Mouse (Mus musculus): ENCODE data around the gene Nrarp. TPM values are rescaled to one million over a fixed set of nuclear protein-coding genes. Genes with fewer than 3 reads are reported as not detected.

Nrarp gene
- total RNA-seq, 2 experiments from 2014 or later: 10.2 to 18.4 TPM

DNA sequence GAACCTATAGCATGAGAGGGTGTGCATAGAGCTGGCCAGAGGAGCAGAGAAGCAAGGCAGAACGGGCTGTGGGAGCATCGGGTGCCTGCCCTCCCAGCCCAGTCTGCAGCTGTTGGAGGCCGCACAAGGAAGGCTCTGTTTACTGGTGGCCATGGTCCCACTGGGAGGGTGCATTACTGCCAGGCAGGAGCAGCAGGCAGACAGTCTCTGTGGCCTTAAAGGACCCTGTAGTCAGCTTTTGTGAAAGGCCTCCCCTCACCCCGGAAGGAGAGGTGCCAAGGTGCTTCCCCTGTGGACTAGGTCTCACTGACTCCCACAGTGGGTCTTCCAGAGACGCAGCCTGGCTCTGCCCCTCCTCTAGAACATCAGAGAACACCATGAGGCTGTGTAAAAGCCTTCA, 46.3 kb downstream of the Nrarp start:
- no peak for DNase-seq (ENCODE audit: low spot score in 2 of 2)

GRCm38 (mm10) chr2:25227406-25227805, 46.8 kb downstream of the Nrarp start:
- DNase-seq (ENCODE audit: low spot score in 2 of 2): no peak

- peak; percentile 62 to 78 for DNase-seq (ENCODE audit: low spot score in 2 of 2)
These were observed 47.9 kb downstream of the Nrarp start for GRCm38 (mm10) chr2:25228431-25228889.

GRCm38 (mm10) chr2:25228995-25229530, 48.5 kb downstream of the Nrarp start:
- DNase-seq (ENCODE audit: low spot score in 2 of 2): no peak

- DNase-seq (ENCODE audit: low spot score in 2 of 2): no peak
These were observed 49.0 kb downstream of the Nrarp start for GRCm38 (mm10) chr2:25229582-25229981.

DNA sequence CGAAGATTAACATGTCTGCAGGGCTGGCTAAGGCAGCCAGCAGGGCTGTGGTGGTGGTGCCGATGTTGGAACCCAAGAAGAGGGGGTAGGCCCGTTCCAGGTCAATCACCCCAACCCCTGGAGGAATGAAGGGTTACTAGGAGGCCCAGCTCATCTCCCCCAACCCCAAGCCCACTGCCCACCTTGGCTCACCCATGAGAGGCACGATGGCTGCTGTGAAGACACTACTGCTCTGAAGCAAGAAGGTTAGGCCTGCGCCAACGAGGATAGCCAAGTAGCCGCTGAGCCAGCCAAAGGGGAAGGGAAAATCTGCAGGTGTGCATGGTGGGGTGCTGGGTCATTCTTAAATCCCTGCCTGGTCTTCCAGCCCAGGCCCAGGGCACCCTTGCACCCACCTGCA, 50.0 kb downstream of the Nrarp start:
- DNase-seq (ENCODE audit: low spot score in 2 of 2): no peak

DNA sequence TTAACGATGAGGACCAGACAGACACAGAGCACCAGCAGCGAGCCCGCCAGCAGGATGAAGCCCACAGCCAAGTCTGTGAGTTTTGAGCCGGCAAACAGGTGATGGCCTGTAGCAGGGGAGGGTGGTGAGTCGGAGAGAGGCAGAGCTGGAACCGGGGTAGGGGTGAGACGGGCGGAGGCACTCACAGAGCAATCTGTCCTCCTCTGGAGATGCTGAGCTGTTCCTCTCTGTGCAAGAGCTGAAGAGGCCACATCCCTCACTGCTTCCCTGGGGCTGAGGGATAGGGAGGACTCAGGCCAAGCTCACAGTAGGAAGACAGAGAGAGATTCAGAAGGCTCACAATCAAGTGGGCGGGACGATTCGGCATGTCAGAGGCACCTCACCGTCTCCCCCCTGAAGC, 50.5 kb downstream of the Nrarp start:
- no peak for DNase-seq (ENCODE audit: low spot score in 2 of 2)

Other genes starting within 250 kb of the Nrarp start
- gene Arrdc1, start 245.5 kb upstream of the Nrarp start, total RNA-seq (2021): 10 to 100 TPM; 30.3 to 38.3 TPM
- gene Zmynd19, start 231.0 kb upstream of the Nrarp start, total RNA-seq (2021): 10 to 100 TPM; 28.5 to 28.9 TPM
- 10 to 100 TPM; 20.3 to 21.3 TPM for gene Dph7, start 218.4 kb upstream of the Nrarp start, total RNA-seq (2021)
- gene Mrpl41, start 205.7 kb upstream of the Nrarp start, total RNA-seq (2021): 10 to 100 TPM; 82.1 to 96.4 TPM
- gene Pnpla7, start 204.7 kb upstream of the Nrarp start, total RNA-seq (2021): 10 to 100 TPM; 50.8 to 54.4 TPM
- gene Nsmf, start 126.4 kb upstream of the Nrarp start, total RNA-seq (2021): 10 to 100 TPM; 78.9 to 80.1 TPM
- 1 to 10 TPM; 2.0 to 5.4 TPM for gene Entpd8, start 100.5 kb upstream of the Nrarp start, total RNA-seq (2021)
- under 1 TPM in 1 of 2 experiments, not detected in 1; 0.59 TPM for gene Noxa1, start 85.6 kb upstream of the Nrarp start, total RNA-seq (2021)
- 10 to 100 TPM; 23.1 to 24.3 TPM for gene Tor4a, start 16.1 kb downstream of the Nrarp start, total RNA-seq (2021)
- gene Nelfb, start 30.7 kb downstream of the Nrarp start, total RNA-seq (2021): 10 to 100 TPM; 64.8 to 65.8 TPM
- not detected for gene Stpg3, start 33.9 kb downstream of the Nrarp start, total RNA-seq (2021)
- under 1 TPM; 0.45 to 0.68 TPM for gene Fam166a, start 38.0 kb downstream of the Nrarp start, total RNA-seq (2021)
- 100 to 1,000 TPM; 235 to 257 TPM for gene Tubb4b, start 43.9 kb downstream of the Nrarp start, total RNA-seq (2021)
- gene Slc34a3, start 53.6 kb downstream of the Nrarp start, total RNA-seq (2021): under 1 TPM in 1 of 2 experiments, not detected in 1; 0.95 TPM
- gene Rnf224, start 56.0 kb downstream of the Nrarp start, total RNA-seq (2021): not detected
- 10 to 100 TPM; 14.3 to 18.7 TPM for gene Rnf208, start 61.5 kb downstream of the Nrarp start, total RNA-seq (2021)
- gene Cysrt1, start 61.7 kb downstream of the Nrarp start, total RNA-seq (2021): not detected
- 1 to 10 TPM; 4.4 to 5.9 TPM for gene AL732309.1, start 66.1 kb downstream of the Nrarp start, total RNA-seq (2021)
- 10 to 100 TPM; 28.9 to 38.5 TPM for gene Tmem203, start 74.7 kb downstream of the Nrarp start, total RNA-seq (2021)
- 10 to 100 TPM; 15.5 to 18.7 TPM for gene Tprn, start 81.9 kb downstream of the Nrarp start, total RNA-seq (2021)
- gene Ssna1, start 91.7 kb downstream of the Nrarp start, total RNA-seq (2021): 10 to 100 TPM; 56.0 to 56.8 TPM
- gene Anapc2, start 91.7 kb downstream of the Nrarp start, total RNA-seq (2021): 100 to 1,000 TPM; 110 to 115 TPM
- not detected for gene Tmem210, start 107.4 kb downstream of the Nrarp start, total RNA-seq (2021)
- not detected for gene Lrrc26, start 109.2 kb downstream of the Nrarp start, total RNA-seq (2021)
- 10 to 100 TPM; 15.0 to 15.2 TPM for gene Grin1, start 138.4 kb downstream of the Nrarp start, total RNA-seq (2021)
- 10 to 100 TPM; 57.5 to 62.5 TPM for gene Man1b1, start 151.6 kb downstream of the Nrarp start, total RNA-seq (2021)
- gene Dpp7, start 175.6 kb downstream of the Nrarp start, total RNA-seq (2021): 10 to 100 TPM; 32.1 to 33.9 TPM
- gene Uap1l1, start 184.9 kb downstream of the Nrarp start, total RNA-seq (2021): 10 to 100 TPM; 18.6 to 24.0 TPM
- gene Sapcd2, start 191.6 kb downstream of the Nrarp start, total RNA-seq (2021): 1 to 10 TPM; 9.3 to 9.4 TPM
- 10 to 100 TPM in 1 of 2 experiments, 1 to 10 TPM in 1; 10.0 to 11.8 TPM for gene Entpd2, start 215.1 kb downstream of the Nrarp start, total RNA-seq (2021)
- 100 to 1,000 TPM; 102 to 112 TPM for gene Npdc1, start 218.6 kb downstream of the Nrarp start, total RNA-seq (2021)
- gene Fut7, start 242.5 kb downstream of the Nrarp start, total RNA-seq (2021): under 1 TPM in 1 of 2 experiments, not detected in 1; 0.82 TPM
- gene Abca2, start 247.9 kb downstream of the Nrarp start, total RNA-seq (2021): 10 to 100 TPM; 30.4 to 34.3 TPM

Data from adrenal gland, postnatal 4 days (tissue).